Mouse (Mus musculus) kidney, postnatal 0 days (tissue): ENCODE data around the gene Hspa12a. TPM values are rescaled to one million over a fixed set of nuclear protein-coding genes. Genes with fewer than 3 reads are reported as not detected.
A peak's percentile ranks its signal among the peaks of the same experiment; 100 is the strongest.

Source experiments
- ATAC-seq: fragments of 200-750 bp; cut with Nextera tagmentation; replicated peaks from 2 replicates; pipeline ENCODE4 v1.8.0; 2017; ENCODE audit warnings: low read depth, moderate number of reproducible peaks, moderate TSS enrichment, moderate library complexity; ENCODE audit not compliant: low FRiP score
- DNase-seq: peaks from one replicate; pipeline ENCODE4 v3.0.0-alpha.2; 2016; ENCODE audit warnings: low spot score
- H3K27ac ChIP-seq: fragments of 300-500 bp; sonication (generic); 2 replicates; pipeline ENCODE4 v1.5.1; 2014; ENCODE audit warnings: mild to moderate bottlenecking
- H3K27me3 ChIP-seq: fragments of 300-500 bp; sonication (generic); 2 replicates; pipeline ENCODE4 v1.6.1; 2014; ENCODE audit warnings: low read length, mixed read lengths; ENCODE audit not compliant: insufficient read depth
- H3K36me3 ChIP-seq: fragments of 300-500 bp; sonication (generic); 2 replicates; pipeline ENCODE4 v1.6.1; 2014; ENCODE audit warnings: low read length, mixed read lengths; ENCODE audit not compliant: insufficient read depth
- H3K4me1 ChIP-seq: fragments of 300-500 bp; sonication (generic); replicated peaks from 2 replicates; pipeline ENCODE4 v1.6.1; 2014; ENCODE audit warnings: antibody characterized with exemption, low read length, mixed read lengths; ENCODE audit not compliant: insufficient read depth
- H3K4me2 ChIP-seq: fragments of 300-500 bp; sonication (generic); 2 replicates; pipeline ENCODE4 v1.6.1; 2014; ENCODE audit warnings: mild to moderate bottlenecking, low read length, moderate library complexity, mixed read lengths
- H3K4me3 ChIP-seq: fragments of 300-500 bp; sonication (generic); replicated peaks from 2 replicates; pipeline ENCODE4 v1.5.1; 2014; ENCODE audit warnings: low read depth, low read length
- H3K9ac ChIP-seq: fragments of 300-500 bp; sonication (generic); 2 replicates; pipeline ENCODE4 v1.6.1; 2014; ENCODE audit warnings: low read depth, low read length
- H3K9me3 ChIP-seq: fragments of 300-500 bp; sonication (generic); replicated peaks from 2 replicates; pipeline ENCODE4 v1.6.1; 2016; ENCODE audit warnings: low read length, inconsistent platforms, mixed read lengths
- CTCF ChIP-seq: IDR thresholded peaks from 2 replicates; pipeline ENCODE4 v1.5.1; 2016; ENCODE audit warnings: antibody characterized with exemption, low read depth, mild to moderate bottlenecking, moderate library complexity
- WGBS: fragments of 180-500 bp; shearing (Covaris S2); extraction: QIAGEN DNeasy Blood & Tissue Kit; methylation state at CpG from one replicate; pipeline ENCODE4 v1.1.7; 2014; 5-methylcytosine and 5-hydroxymethylcytosine counted together
- polyA plus RNA-seq: library from polyadenylated mRNA; unstranded; fragments of >200 nt; fragmentation: Nextera tagmentation; extraction: Ambion mirVana; gene quantifications from 2 replicates; pipeline ENCODE4 v1.2.1, GENCODE M21; 2015

Hspa12a gene
- polyA plus RNA-seq, 1 experiment from 2014 or later = 13.4 TPM

DNA sequence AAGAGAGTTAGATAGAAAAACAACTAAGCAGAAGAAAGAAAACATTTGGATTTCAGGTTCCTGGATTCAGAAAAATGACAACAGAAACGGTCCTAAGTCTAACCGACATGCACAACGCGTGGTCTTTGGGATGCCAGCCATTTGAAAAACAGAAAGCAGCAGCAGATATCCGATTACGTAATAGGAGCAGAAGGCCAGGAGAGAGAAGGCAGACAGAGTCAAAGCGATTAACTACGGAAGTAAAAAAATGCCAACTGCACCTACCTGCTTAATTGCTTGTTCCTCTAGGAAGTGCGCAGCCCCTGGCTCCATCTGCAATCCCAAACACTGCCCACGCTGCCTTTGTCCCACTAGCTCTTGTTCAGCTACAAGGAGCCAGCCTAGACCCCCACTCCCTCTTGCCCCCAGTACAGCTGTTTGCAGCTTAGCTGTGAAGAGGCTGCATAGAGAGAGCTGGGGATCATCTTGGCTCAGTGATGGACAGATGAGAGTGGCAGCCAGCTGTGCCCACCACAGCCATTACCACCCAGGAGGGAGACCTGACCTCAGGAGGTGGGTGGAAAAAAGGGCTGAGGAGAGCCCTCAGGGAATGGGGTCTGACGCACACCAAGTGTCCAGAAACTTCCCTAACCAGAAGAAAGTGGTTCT is 31.9 kb upstream of the Hspa12a start:
- WGBS = 54% methylated on average over 11 of the region's 11 CpGs
- Histone ChIP-seq H3K4me1 (no peaks in the 10 kb centered on the region; the same call in 1 of the 2 replicates), H3K27ac (no peak overlapping the region), H3K4me2 (no peak overlapping the region), H3K9ac (no peak overlapping the region), H3K4me3 (no peak overlapping the region), H3K36me3 (no peaks in the 10 kb centered on the region), H3K27me3 (no peaks in the 10 kb centered on the region), H3K9me3 (no peaks in the 10 kb centered on the region)
- DNase-seq (peak; percentile 29), ATAC-seq (no peak)
- TF ChIP-seq CTCF = no peak

DNA sequence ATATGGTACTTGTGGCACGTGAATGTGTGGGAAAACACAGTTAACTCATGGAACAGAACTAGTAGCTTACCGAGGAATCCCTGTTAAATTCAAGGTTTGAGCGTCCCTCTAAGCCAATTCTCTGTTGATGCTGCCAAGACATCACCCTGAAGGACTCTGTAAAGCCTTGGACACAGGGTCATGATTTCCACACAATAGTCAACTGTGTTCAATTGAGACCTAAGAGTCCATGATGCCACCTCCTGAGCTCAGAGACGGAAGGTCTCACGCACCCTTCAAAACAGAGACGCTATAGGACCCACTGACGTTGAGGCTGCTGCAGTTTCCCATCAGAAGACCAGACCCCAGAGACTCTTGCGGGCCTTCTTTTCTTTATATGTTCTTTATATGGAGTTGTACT is 30.7 kb upstream of the Hspa12a start:
- no peak overlapping the region for H3K4me3 ChIP-seq
- H3K27me3 ChIP-seq = no peaks in the 10 kb centered on the region
- H3K36me3 ChIP-seq = no peaks in the 10 kb centered on the region
- no peak for TF ChIP-seq CTCF
- DNase-seq (no peak), ATAC-seq (no peak)
- H3K9me3 ChIP-seq = no peaks in the 10 kb centered on the region
- WGBS = 92% methylated on average over 8 of the region's 8 CpGs
- H3K9ac ChIP-seq = no peak overlapping the region
- H3K4me2 ChIP-seq = no peak overlapping the region
- no peak overlapping the region for H3K27ac ChIP-seq
- H3K4me1 ChIP-seq = no peaks in the 10 kb centered on the region; the same call in 1 of the 2 replicates

DNA sequence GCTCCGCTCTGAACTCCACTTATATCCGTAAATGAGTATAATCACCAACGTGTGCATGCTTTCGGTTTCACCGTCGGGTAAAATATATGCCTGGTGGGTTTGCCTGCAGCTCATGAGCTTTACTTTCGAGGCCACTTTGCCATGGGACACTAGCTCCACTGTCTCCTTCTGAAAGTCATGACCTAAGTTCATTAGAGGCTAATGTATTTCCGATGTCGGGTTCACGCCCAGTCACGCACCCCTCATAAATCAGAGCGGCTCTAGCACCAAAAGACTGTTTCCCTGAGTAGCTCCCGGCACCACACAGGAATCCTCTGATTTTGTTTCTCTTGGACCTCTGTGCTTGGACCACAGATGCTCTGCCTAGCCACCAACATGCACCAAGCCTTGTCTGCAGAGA is 27.4 kb upstream of the Hspa12a start:
- DNase-seq = peak; percentile 9
- Histone ChIP-seq H3K4me2 (peak overlapping the region; percentile 27), H3K9me3 (no peaks in the 10 kb centered on the region), H3K9ac (no peak overlapping the region), H3K4me1 (no peaks in the 10 kb centered on the region), H3K4me3 (no peak overlapping the region; the same call in 1 of the 2 replicates), H3K27ac (no peak overlapping the region), H3K36me3 (no peaks in the 10 kb centered on the region), H3K27me3 (no peaks in the 10 kb centered on the region)
- no peak for TF ChIP-seq CTCF
- ATAC-seq = no peak
- 25% methylated on average over 13 of the region's 13 CpGs for WGBS

DNA sequence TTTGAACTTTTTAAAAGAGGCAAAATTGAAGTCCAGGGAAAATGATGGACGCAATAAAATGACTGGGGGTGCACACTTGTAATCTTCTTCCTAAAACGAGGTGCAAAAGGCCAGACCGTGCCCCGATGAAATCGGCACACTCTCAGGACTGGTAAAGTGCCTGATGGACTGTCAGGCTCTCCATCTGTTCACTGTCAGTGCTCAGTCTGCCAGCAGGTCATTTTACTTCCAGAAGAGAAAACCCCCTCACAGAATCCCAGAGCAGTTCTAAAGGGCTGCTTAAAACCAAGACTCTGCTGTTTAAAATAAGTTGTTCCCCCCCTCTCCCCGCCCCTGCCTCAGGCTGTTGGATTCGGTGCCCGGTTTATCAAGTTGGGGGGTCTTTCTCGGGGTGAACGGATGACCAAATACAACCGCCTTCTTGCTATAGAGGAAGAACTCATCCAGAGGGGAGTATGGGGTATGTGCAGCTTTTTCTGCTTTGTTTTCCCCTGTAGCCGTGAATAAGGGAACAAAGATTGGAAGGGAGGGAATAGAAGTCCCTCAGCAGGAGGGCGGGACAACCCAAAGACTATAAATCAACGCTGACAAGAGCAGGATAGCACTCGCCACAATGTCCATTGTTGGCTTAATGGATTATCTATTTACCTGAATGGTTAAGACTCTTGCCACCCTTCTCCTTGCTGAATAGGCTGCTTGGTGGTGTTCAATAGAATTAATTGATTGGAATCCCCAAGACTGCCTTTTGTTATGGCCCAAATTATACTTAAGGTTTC is 25.5 kb upstream of the Hspa12a start:
- WGBS = 40% methylated on average over 15 of the region's 15 CpGs
- H3K4me2 ChIP-seq = no peak overlapping the region
- no peak for ATAC-seq

DNA sequence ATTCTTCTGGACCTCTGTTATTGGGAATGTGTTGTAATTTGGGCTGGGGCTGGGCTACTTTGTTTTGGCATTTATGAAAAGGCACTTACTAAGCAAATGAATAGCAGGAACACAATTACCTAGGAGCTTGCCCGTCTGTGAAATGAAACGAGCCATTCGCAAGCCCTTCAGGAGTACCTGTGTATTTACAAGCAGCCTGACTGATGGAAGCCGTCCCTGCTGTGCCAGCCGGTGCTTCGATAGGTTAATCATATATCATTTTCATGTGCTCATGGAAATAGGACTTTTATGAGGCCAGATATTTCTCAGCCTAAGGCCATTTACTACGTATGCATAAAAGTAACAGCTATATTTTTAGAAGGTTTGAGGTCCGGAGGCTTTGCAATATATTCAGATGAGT is 19.6 kb upstream of the Hspa12a start:
- no peak overlapping the region for H3K4me3 ChIP-seq
- no peak overlapping the region for H3K27ac ChIP-seq
- H3K4me2 ChIP-seq = no peak overlapping the region
- H3K9ac ChIP-seq = no peak overlapping the region
- no peaks in the 10 kb centered on the region for H3K4me1 ChIP-seq
- WGBS = 44% methylated on average over 8 of the region's 8 CpGs
- no peaks in the 10 kb centered on the region for H3K27me3 ChIP-seq
- no peak for TF ChIP-seq CTCF
- DNase-seq = no peak
- H3K9me3 ChIP-seq = no peaks in the 10 kb centered on the region
- no peaks in the 10 kb centered on the region for H3K36me3 ChIP-seq
- no peak for ATAC-seq

More for the DNA sequence above, 25.5 kb upstream of the Hspa12a start:
- Histone ChIP-seq H3K36me3 (no peaks in the 10 kb centered on the region), H3K4me1 (no peaks in the 10 kb centered on the region), H3K27me3 (no peaks in the 10 kb centered on the region), H3K9ac (no peak overlapping the region), H3K4me3 (no peak overlapping the region), H3K27ac (no peak overlapping the region), H3K9me3 (no peaks in the 10 kb centered on the region)
- TF ChIP-seq CTCF = no peak
- peak; percentile 19 for DNase-seq

DNA sequence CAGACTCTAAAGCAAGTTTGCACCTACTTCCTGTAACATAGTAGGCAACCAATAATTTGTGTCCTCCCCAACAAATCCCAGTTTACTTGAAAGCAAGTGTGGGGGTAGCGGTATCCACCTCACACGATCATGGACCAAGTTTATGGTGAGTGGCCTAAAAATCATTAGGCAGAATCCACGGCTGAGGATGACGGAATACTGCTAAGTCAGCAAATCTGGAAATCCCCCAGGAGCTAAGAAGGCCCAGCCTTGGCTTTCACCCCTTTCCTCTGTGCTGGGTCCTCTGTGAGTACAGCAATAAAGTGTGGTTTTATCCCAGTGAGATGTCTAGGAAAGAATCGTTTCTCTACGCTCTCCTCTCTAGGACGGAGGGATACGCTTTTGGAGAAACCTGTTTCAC is 11.3 kb upstream of the Hspa12a start:
- no peaks in the 10 kb centered on the region for H3K27me3 ChIP-seq
- no peak overlapping the region for H3K9ac ChIP-seq
- H3K27ac ChIP-seq = no peak overlapping the region
- ATAC-seq = no peak
- no peaks in the 10 kb centered on the region for H3K9me3 ChIP-seq
- no peak overlapping the region for H3K4me3 ChIP-seq
- H3K36me3 ChIP-seq = no peaks in the 10 kb centered on the region
- no peak for DNase-seq
- no peaks in the 10 kb centered on the region for H3K4me1 ChIP-seq
- TF ChIP-seq CTCF = no peak
- H3K4me2 ChIP-seq = no peak overlapping the region
- WGBS = 88% methylated on average over 8 of the region's 8 CpGs
